Mouse (Mus musculus): ENCODE measurements at regions not wholly inside any gene's neighbourhood (a gene's known extent, or its start where the extent isn't known, plus 50 kb on each side); places are given as distances from the start of the nearest gene placed in this dataset.

DNA sequence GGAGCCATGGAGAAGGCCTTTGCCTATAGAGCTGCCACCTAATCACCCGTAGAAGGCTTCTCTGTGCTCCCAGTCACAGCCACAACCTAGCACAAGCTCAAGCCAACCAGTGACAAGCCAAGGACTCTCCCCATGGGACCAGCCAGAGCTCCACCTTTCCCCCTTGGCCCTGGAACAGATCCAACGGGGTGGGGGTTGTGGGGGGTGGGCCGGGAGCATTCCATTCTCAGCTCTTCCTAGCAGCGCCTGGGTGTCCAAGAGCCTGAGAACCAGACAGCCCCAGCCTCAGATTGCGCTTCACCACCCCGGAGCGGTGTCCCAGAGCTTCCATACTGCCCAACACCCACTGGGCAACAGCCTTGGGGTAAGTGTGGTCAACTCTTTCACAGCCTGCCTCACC, 69.6 kb upstream of the Ccn6 start:
- no peak overlapping the region for H3K9ac ChIP-seq
- no peaks in the 10 kb centered on the region for H3K36me3 ChIP-seq (ENCODE audit: insufficient read depth)
- ATAC-seq (no peak), DNase-seq (no peak)
- no peak overlapping the region for H3K4me3 ChIP-seq (ENCODE audit: low read depth, low read length)
- no peaks in the 10 kb centered on the region for H3K9me3 ChIP-seq (ENCODE audit: low read length)
- no peak for TF ChIP-seq CTCF (IDR thresholded peaks at IDR 0.05; ENCODE audit: low read depth)
- WGBS, result 85% methylated on average over 7 of the region's 7 CpGs
- H3K4me2 ChIP-seq (ENCODE audit: low read depth), result no peak overlapping the region
- H3K27ac ChIP-seq (ENCODE audit: low read depth, low read length), result no peak overlapping the region
- no peaks in the 10 kb centered on the region for H3K27me3 ChIP-seq (ENCODE audit: insufficient read depth, low read length)
- H3K4me1 ChIP-seq (ENCODE audit: insufficient read depth), result peaks cover under 1% of the 10 kb centered on the region

DNA sequence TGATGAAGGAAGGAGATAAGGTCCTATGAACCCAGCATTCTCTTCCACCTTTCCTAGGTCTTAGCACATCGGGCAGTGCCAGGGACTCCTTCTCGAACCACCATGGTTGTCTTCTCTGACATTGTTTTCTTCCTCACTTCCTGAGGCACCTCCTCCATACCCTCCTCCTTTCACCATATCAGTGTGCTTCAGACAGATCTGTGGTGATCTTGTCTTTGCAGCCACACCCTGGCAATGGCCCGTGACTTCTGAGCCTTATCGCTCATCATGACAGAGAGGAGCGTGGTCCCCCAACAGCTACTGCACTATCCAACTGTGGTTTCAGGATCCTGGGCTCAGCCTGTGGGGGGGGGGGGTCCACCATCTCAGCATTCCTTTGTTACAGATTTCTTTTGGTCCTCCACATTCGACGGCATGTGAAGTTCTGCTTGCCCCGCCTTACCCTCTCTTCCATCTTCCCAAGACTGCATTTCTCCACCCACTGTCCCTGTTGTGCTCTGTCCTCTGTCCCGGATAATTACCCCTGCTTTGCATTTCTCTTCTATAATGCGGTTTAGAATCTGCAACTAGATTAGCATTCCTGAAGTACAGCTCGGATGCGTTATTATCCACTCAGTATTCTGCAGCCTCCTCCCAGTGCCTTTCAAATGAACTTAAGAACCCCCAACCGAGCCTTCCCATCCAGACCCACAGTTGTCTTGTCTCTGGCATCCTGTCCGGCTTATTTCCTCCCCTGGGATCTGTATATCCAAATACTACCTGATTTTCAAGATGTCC, 67.2 kb upstream of the Ccn6 start:
- Histone ChIP-seq H3K9me3 (ENCODE audit: low read length) (no peaks in the 10 kb centered on the region), H3K4me2 (ENCODE audit: low read depth) (no peak overlapping the region), H3K4me3 (ENCODE audit: low read depth, low read length) (no peak overlapping the region), H3K9ac (no peak overlapping the region), H3K27me3 (ENCODE audit: insufficient read depth, low read length) (no peaks in the 10 kb centered on the region), H3K27ac (ENCODE audit: low read depth, low read length) (no peak overlapping the region), H3K4me1 (ENCODE audit: insufficient read depth) (peaks cover 13% of the 10 kb centered on the region), H3K36me3 (ENCODE audit: insufficient read depth) (no peaks in the 10 kb centered on the region)
- 43% methylated on average over 14 of the region's 14 CpGs for WGBS
- TF ChIP-seq CTCF (IDR thresholded peaks at IDR 0.05; ENCODE audit: low read depth), result no peak
- ATAC-seq (no peak), DNase-seq (no peak)

DNA sequence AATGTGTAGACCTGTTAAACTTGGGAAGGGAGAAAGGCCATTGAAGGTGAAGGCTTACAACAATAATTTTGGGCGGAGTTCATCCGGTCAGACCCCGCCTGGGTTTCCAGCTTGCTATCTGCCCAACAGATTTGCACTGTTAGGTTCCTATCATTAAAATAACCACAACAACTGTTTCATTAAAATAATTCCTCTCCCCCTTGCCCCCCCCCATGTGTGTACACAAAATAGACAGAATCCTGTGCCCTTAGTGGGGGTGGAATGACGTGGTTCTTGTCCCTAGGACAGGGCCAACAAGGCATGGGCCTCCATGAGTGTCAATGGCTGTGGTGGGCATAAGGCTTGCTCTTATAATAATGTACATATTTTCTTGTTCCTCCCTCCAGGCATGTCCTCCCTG, 65.6 kb upstream of the Ccn6 start:
- 99% methylated on average over 4 of the region's 4 CpGs for WGBS

DNA sequence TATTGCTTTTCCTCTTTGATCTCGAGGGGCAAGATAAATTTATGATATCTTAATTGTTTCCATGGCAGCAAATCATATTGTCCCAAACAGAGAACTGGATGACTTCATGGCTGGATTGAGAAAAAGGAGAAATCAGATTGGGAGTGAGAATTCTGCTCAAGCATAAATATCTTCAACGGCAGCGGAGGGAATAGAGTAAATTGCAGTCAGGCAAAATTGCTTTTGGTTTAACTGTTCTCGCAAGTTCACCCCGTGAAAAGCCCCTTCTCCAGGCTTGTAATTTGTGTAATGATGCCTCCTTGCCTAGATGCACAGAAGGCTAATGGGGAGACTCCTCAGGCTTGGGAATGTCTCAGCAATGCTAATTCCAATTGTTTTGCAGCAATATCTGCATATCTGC, 64.4 kb upstream of the Ccn6 start:
- ATAC-seq (peak; percentile 51; the same call in 1 of the 2 replicates), DNase-seq (peak; percentile 41)
- Histone ChIP-seq H3K27ac (ENCODE audit: low read depth, low read length) (peak overlapping the region; percentile 66), H3K36me3 (ENCODE audit: insufficient read depth) (no peaks in the 10 kb centered on the region), H3K9me3 (ENCODE audit: low read length) (no peaks in the 10 kb centered on the region), H3K4me3 (ENCODE audit: low read depth, low read length) (peak overlapping the region; percentile 17), H3K4me1 (ENCODE audit: insufficient read depth) (peaks cover 13% of the 10 kb centered on the region), H3K4me2 (ENCODE audit: low read depth) (peak overlapping the region; percentile 45), H3K9ac (peak overlapping the region; percentile 22; the same call in 1 of the 2 replicates), H3K27me3 (ENCODE audit: insufficient read depth, low read length) (no peaks in the 10 kb centered on the region)
- TF ChIP-seq CTCF (IDR thresholded peaks at IDR 0.05; ENCODE audit: low read depth), result no peak
- WGBS, result 18% methylated on average over 5 of the region's 5 CpGs

More for the DNA sequence above, 65.6 kb upstream of the Ccn6 start:
- H3K9me3 ChIP-seq (ENCODE audit: low read length), result no peaks in the 10 kb centered on the region
- H3K27ac ChIP-seq (ENCODE audit: low read depth, low read length), result no peak overlapping the region
- TF ChIP-seq CTCF (IDR thresholded peaks at IDR 0.05; ENCODE audit: low read depth), result no peak
- H3K4me1 ChIP-seq (ENCODE audit: insufficient read depth), result peaks cover 13% of the 10 kb centered on the region
- no peak overlapping the region for H3K4me3 ChIP-seq (ENCODE audit: low read depth, low read length)
- no peaks in the 10 kb centered on the region for H3K27me3 ChIP-seq (ENCODE audit: insufficient read depth, low read length)
- no peak overlapping the region for H3K4me2 ChIP-seq (ENCODE audit: low read depth)
- ATAC-seq (no peak), DNase-seq (no peak)
- no peak overlapping the region for H3K9ac ChIP-seq
- no peaks in the 10 kb centered on the region for H3K36me3 ChIP-seq (ENCODE audit: insufficient read depth)

DNA sequence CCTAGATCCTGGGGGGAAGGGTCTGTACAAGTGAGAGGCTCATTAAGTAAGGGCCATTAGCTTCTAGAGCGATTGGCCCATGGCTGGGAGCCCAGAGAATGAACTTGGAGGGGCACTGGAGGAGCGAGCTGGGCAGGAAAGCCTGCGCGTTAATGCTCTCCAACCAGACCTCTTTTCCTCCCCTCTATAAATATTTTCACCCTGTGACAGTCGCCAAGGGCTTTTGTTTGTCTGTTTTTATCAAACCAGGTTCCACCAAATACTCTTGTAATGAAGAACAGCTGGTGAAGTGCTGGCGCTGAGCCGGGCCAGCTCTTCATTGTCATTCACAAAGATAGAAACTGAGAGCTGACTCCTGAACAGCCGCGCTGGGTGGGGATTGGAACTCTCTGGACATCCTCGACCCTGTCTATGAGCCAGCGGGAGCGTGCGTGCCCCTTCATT, 63.9 kb upstream of the Ccn6 start:
- H3K27me3 ChIP-seq (ENCODE audit: insufficient read depth, low read length), result no peaks in the 10 kb centered on the region
- peak overlapping the region; percentile 66 for H3K27ac ChIP-seq (ENCODE audit: low read depth, low read length)
- TF ChIP-seq CTCF (IDR thresholded peaks at IDR 0.05; ENCODE audit: low read depth), result no peak
- ATAC-seq (peak; percentile 69), DNase-seq (peak; percentile 50)
- 9% methylated on average over 13 of the region's 13 CpGs for WGBS
- H3K36me3 ChIP-seq (ENCODE audit: insufficient read depth), result no peaks in the 10 kb centered on the region
- H3K4me3 ChIP-seq (ENCODE audit: low read depth, low read length), result peak overlapping the region; percentile 17
- H3K9me3 ChIP-seq (ENCODE audit: low read length), result no peaks in the 10 kb centered on the region
- H3K4me2 ChIP-seq (ENCODE audit: low read depth), result peak overlapping the region; percentile 45
- H3K4me1 ChIP-seq (ENCODE audit: insufficient read depth), result peaks cover 13% of the 10 kb centered on the region
- peak overlapping the region; percentile 22; the same call in 1 of the 2 replicates for H3K9ac ChIP-seq

DNA sequence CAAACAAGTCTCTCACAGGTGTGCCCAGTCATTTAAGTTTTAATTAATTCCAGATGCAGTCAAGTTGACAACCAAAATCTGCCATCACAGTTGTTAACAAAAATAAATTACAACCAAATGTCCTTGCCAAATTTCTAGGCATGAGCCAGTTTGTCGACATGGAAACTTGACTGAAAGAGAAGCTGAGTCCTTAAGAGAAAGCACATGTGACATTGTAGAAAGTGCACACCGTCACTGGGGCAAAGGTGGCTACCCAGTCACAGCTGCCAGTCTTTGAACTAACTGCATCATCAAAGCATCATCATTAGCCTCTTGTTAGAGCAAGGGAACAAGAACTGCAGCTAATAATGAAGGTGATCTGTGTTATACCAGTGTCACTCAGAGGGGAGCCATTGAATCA, 62.9 kb upstream of the Ccn6 start:
- no peaks in the 10 kb centered on the region for H3K9me3 ChIP-seq (ENCODE audit: low read length)
- H3K4me2 ChIP-seq (ENCODE audit: low read depth), result no peak overlapping the region
- WGBS, result 35% methylated on average over 2 of the region's 2 CpGs
- no peak for ATAC-seq
- H3K27ac ChIP-seq (ENCODE audit: low read depth, low read length), result no peak overlapping the region
- no peak overlapping the region for H3K4me3 ChIP-seq (ENCODE audit: low read depth, low read length)
- no peak for TF ChIP-seq CTCF (IDR thresholded peaks at IDR 0.05; ENCODE audit: low read depth)
- H3K36me3 ChIP-seq (ENCODE audit: insufficient read depth), result no peaks in the 10 kb centered on the region
- peaks cover 13% of the 10 kb centered on the region for H3K4me1 ChIP-seq (ENCODE audit: insufficient read depth)
- no peaks in the 10 kb centered on the region for H3K27me3 ChIP-seq (ENCODE audit: insufficient read depth, low read length)
- H3K9ac ChIP-seq, result no peak overlapping the region
- DNase-seq, result no peak

DNA sequence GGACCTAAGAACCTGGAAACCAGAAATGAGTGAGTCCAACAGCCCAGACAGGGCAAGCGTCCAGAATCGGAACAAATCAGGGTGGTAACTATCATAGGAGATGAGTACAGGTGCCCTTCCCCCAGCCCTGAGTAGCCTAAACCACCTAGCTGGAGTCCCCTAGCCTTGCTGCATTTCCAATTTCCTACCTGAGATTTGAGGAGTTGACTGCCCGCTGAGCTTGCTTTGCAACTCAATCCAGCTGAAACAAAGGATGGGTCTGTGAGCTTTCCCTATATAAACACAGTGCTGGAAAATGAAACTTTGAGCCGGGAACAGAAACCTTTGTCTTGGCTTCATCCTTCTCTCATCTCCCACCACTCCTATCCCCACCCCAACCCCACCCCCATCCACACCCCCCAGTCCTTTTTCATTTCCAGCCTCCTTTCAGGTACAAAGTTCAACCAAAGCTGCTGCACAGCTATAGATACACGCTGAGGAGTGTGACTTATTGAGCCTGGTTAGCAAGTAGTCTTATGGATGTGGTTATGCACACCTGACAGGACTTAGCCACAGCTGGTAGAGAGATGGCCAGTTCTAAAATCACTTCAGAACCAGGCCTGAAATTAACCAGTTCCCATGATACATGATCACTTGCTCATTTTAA, 61.0 kb upstream of the Ccn6 start:
- no peak for TF ChIP-seq CTCF (IDR thresholded peaks at IDR 0.05; ENCODE audit: low read depth)
- H3K4me2 ChIP-seq (ENCODE audit: low read depth), result no peak overlapping the region
- WGBS, result 47% methylated on average over 5 of the region's 5 CpGs
- no peaks in the 10 kb centered on the region for H3K9me3 ChIP-seq (ENCODE audit: low read length)
- DNase-seq (no peak), ATAC-seq (no peak)
- H3K9ac ChIP-seq, result no peak overlapping the region
- no peaks in the 10 kb centered on the region for H3K27me3 ChIP-seq (ENCODE audit: insufficient read depth, low read length)
- peaks cover 13% of the 10 kb centered on the region for H3K4me1 ChIP-seq (ENCODE audit: insufficient read depth)
- no peak overlapping the region for H3K4me3 ChIP-seq (ENCODE audit: low read depth, low read length)
- H3K36me3 ChIP-seq (ENCODE audit: insufficient read depth), result no peaks in the 10 kb centered on the region
- no peak overlapping the region for H3K27ac ChIP-seq (ENCODE audit: low read depth, low read length)

Data from forebrain, postnatal 0 days (tissue).